Mouse (Mus musculus) gastrocnemius, postnatal 14 days (tissue): ENCODE measurements around the gene Ncoa5. TPM values are rescaled to one million over a fixed set of nuclear protein-coding genes. Genes with fewer than 3 reads are reported as not detected.

ENCODE experiments used
- total RNA-seq, 2 experiments: library from RNA; stranded (reverse); gene quantifications; 2 replicates each; pipeline ENCODE4 v1.2.3; 2021

Gene Ncoa5
- total RNA-seq, 2 experiments from 2014 or later: 12.3 TPM

Other genes starting within 250 kb of the Ncoa5 start
- gene Snx21, start 249.0 kb downstream of the Ncoa5 start, total RNA-seq: 10 to 100 TPM; 18.0 to 18.7 TPM
- 1 to 10 TPM; 9.0 to 9.7 TPM for gene Acot8, start 230.0 kb downstream of the Ncoa5 start, total RNA-seq
- 1 to 10 TPM; 1.1 to 1.2 TPM for gene Zswim3, start 229.8 kb downstream of the Ncoa5 start, total RNA-seq
- gene Zswim1, start 212.2 kb downstream of the Ncoa5 start, total RNA-seq: 1 to 10 TPM; 3.3 to 4.6 TPM
- gene Spata25, start 206.3 kb downstream of the Ncoa5 start, total RNA-seq: under 1 TPM in 1 of 2 experiments, not detected in 1; 0.49 TPM
- 10 to 100 TPM; 51.4 to 55.2 TPM for gene Ctsa, start 202.0 kb downstream of the Ncoa5 start, total RNA-seq
- 10 to 100 TPM; 44.8 to 49.4 TPM for gene Neurl2, start 201.4 kb downstream of the Ncoa5 start, total RNA-seq
- 10 to 100 TPM; 19.9 to 22.8 TPM for gene Pltp, start 177.2 kb downstream of the Ncoa5 start, total RNA-seq
- 10 to 100 TPM; 22.2 to 26.6 TPM for gene Pcif1, start 155.6 kb downstream of the Ncoa5 start, total RNA-seq
- 1 to 10 TPM; 8.4 TPM for gene Zfp335, start 123.1 kb downstream of the Ncoa5 start, total RNA-seq
- gene Mmp9, start 94.1 kb downstream of the Ncoa5 start, total RNA-seq: 1 to 10 TPM in 1 of 2 experiments, under 1 TPM in 1; 0.95 to 1.2 TPM
- gene Slc12a5, start 74.1 kb downstream of the Ncoa5 start, total RNA-seq: 1 to 10 TPM in 1 of 2 experiments, under 1 TPM in 1; 0.55 to 1.0 TPM
- 1 to 10 TPM; 1.1 to 1.2 TPM for gene Cd40, start 20.8 kb upstream of the Ncoa5 start, total RNA-seq
- not detected for gene 1700025C18Rik, start 55.9 kb upstream of the Ncoa5 start, total RNA-seq
- under 1 TPM; 0.13 to 0.18 TPM for gene Cdh22, start 200.0 kb upstream of the Ncoa5 start, total RNA-seq